Mouse (Mus musculus) frontal cortex, postnatal 14 days (tissue): Measurements from ENCODE around the gene Gdf9.

Experiments used
- DNase-seq, 2 experiments: peaks; one replicate each; pipeline ENCODE4 v3.0.0; 2022; ENCODE audit warnings: low spot score in 2 of 2

Gene Gdf9

GRCm38 (mm10) chr11:53478383-53479170 lies 47.8 kb downstream of the Gdf9 start:
- DNase-seq, result no peak

DNA sequence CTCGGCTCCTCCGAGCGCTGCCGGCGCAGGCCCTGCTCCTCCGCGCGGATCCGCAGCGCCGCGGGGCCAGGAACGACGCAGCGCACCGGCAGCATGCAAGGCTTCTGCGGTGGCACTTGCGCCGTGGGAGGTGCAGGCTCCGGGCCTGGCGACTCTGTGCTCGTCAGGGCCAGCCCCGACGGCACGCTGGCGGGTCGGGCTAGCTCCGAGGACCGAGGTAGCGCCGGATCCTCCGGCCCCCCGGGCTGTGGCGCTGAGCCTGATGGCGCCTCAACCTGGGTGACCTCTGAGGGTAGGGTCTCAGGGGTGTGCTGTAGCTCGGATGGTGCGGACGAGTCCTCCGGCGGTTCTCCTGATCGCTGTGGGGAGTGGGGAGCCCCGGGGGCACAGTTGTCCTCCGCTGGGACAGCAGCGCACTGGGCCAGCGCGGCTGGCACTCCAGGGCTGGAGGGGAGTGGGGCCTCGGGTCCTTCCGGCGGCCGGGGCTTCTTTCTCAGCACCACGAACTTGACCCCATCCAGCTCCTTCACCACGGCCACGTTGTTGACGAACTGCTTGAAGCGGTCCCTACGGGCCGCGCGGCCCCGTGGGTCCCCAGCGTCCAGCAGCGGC lies 48.5 kb downstream of the Gdf9 start:
- DNase-seq, result no peak

DNA sequence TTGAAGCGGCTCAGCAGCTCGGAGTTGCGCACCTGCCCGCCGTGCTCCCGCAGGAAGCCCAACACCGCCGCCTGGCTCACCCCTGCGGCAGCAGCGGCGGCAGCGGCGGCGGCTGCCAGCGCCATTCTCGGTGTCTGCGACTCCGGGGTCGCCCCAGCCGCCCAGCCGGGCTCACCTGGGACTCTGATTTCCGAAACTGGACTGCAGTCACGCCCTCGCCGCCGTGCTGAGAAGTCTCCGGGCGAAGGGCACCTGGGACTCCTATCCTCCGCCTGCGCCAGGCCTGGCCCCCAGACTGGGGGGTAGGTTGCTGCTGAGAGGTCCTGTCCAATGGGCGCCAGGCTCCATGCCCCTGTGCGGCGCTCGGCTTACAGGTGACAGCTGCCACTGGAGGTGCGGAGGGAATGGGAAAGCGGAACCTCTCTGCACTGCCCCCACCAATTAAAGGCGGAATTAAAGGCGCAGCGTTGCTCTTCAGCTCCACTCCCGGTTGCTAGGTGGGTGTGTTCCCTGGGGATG lies 49.0 kb downstream of the Gdf9 start, which contains the start of the genes Gm9945 and Sowaha:
TSS of gene Gm9945 (plus strand) at position 384 of the 519 bp plus-strand sequence.
TSS of gene Sowaha (minus strand) at position 492 of the 519 bp plus-strand sequence.
- DNase-seq, result peak; percentile 52 to 61

- no peak for DNase-seq
Observed at GRCm38 (mm10) chr11:53481088-53481730, 50.4 kb downstream of the Gdf9 start.

DNA sequence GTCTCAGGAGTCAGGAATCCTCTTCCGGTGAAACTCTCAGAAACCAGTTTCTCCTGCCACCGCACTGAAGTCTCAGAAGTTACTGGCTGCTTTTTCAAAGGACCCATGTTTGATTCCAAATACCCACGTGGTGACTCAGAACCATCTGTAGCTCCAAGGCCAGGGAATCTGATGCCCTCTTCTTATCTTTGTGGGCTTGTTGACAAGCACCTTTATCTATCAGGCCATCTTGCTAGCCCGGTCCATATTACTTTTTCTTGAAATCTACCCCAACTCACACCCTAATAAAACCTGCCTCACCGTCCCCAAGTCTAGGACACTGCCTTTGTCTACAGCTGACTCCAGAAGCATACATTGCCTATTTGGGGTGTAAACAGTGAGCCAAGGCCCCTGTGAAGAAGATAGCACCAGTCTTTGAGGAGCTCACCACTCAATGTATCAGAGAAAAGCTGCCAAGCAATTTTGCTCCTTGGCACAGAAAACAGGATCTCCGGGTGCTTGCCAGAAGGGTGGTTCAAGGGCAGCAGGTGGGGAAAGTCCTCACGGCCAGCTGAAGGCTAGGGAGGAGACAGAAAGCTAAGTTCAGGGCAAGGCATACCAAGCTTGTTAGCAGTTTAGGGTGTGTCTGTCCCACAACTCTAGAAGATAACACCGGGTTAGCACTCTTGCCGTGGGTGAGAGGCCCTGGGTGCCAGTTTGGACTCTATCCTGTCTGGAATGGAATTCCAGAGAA lies 52.5 kb downstream of the Gdf9 start:
- DNase-seq, result no peak

- no peak for DNase-seq
Observed at GRCm38 (mm10) chr11:53485719-53486118, 54.9 kb downstream of the Gdf9 start.

GRCm38 (mm10) chr11:53486351-53486750 lies 55.5 kb downstream of the Gdf9 start:
- DNase-seq, result no peak

GRCm38 (mm10) chr11:53486822-53487594 lies 56.2 kb downstream of the Gdf9 start:
- DNase-seq, result no peak
